Mouse (Mus musculus): ENCODE results near the gene Ccdc13. TPM values are rescaled to one million over a fixed set of nuclear protein-coding genes. Genes with fewer than 3 reads are reported as not detected.

Gene Ccdc13
- total RNA-seq, 4 experiments from 2014 or later = 0.15 TPM; not detected in 3

GRCm38 (mm10) chr9:121761091-121761665 lies 78.1 kb downstream of the Ccdc13 start:
- peak in 1 of 2 experiments; percentile 5 for DNase-seq (ENCODE audit: low spot score in 2 of 2)

GRCm38 (mm10) chr9:121760271-121761090 lies 78.8 kb downstream of the Ccdc13 start:
- DNase-seq (ENCODE audit: low spot score in 2 of 2) = peak; percentile 52 to 72

- peak in 1 of 2 experiments; percentile 46 for DNase-seq (ENCODE audit: low spot score in 2 of 2)
Observed at GRCm38 (mm10) chr9:121759091-121760081, 79.9 kb downstream of the Ccdc13 start, which contains the start of gene Zfp651. Zfp651 (plus strand) TSS chr9:121759330.

GRCm38 (mm10) chr9:121757835-121758814 lies 81.1 kb downstream of the Ccdc13 start:
- DNase-seq (ENCODE audit: low spot score in 2 of 2) = peak in 1 of 2 experiments; percentile 46

GRCm38 (mm10) chr9:121757432-121757831 lies 81.8 kb downstream of the Ccdc13 start:
- no peak for DNase-seq (ENCODE audit: low spot score in 2 of 2)

- DNase-seq (ENCODE audit: low spot score in 2 of 2) = no peak
Observed at GRCm38 (mm10) chr9:121756785-121757184, 82.5 kb downstream of the Ccdc13 start.

GRCm38 (mm10) chr9:121754624-121755023 lies 84.6 kb downstream of the Ccdc13 start:
- no peak for DNase-seq (ENCODE audit: low spot score in 2 of 2)

GRCm38 (mm10) chr9:121752774-121753173 lies 86.5 kb downstream of the Ccdc13 start:
- no peak for DNase-seq (ENCODE audit: low spot score in 2 of 2)

Other genes starting within 250 kb of the Ccdc13 start
- gene Lyzl4, start 197.4 kb downstream of the Ccdc13 start, total RNA-seq (2022) = not detected
- gene Vipr1, start 196.7 kb downstream of the Ccdc13 start, total RNA-seq (2022) = 1 to 10 TPM in 3 of 4 experiments, under 1 TPM in 1; 0.96 to 2.0 (median 1.2) TPM
- gene Sec22c, start 134.0 kb downstream of the Ccdc13 start, total RNA-seq (2022) = 1 to 10 TPM; 4.5 to 5.0 (median 4.6) TPM
- gene Ss18l2, start 129.1 kb downstream of the Ccdc13 start, total RNA-seq (2022) = 100 to 1,000 TPM; 111 to 123 (median 121) TPM
- gene Nktr, start 120.3 kb downstream of the Ccdc13 start, total RNA-seq (2022) = 10 to 100 TPM; 27.7 to 38.7 (median 34.6) TPM
- 100 to 1,000 TPM; 144 to 158 (median 155) TPM for gene Zfp651, start 80.1 kb downstream of the Ccdc13 start, total RNA-seq (2022)
- gene Klhl40, start 61.9 kb downstream of the Ccdc13 start, total RNA-seq (2022) = 100 to 1,000 TPM; 117 to 138 (median 135) TPM
- 100 to 1,000 TPM; 129 to 160 (median 141) TPM for gene Hhatl, start 47.0 kb downstream of the Ccdc13 start, total RNA-seq (2022)
- gene Higd1a, start 18.9 kb upstream of the Ccdc13 start, total RNA-seq (2022) = 10 to 100 TPM; 76.7 to 98.3 (median 89.0) TPM
- 1 to 10 TPM in 1 of 4 experiments, under 1 TPM in 3; 0.61 to 1.2 (median 0.64) TPM for gene Ackr2, start 58.9 kb upstream of the Ccdc13 start, total RNA-seq (2022)
- not detected for gene Cyp8b1, start 76.8 kb upstream of the Ccdc13 start, total RNA-seq (2022)
- under 1 TPM; 0.31 to 0.94 (median 0.60) TPM for gene Fam198a, start 111.5 kb upstream of the Ccdc13 start, total RNA-seq (2022)
- gene Pomgnt2, start 157.6 kb upstream of the Ccdc13 start, total RNA-seq (2022) = 10 to 100 TPM; 14.1 to 17.8 (median 16.4) TPM

Measured in gastrocnemius, adult 8-10 months (tissue).